Mouse (Mus musculus) embryonic facial prominence, embryonic 14.5 days (tissue): ENCODE data around the gene Fxyd4. TPM values are rescaled to one million over a fixed set of nuclear protein-coding genes. Genes with fewer than 3 reads are reported as not detected.

Experiments
- ATAC-seq: fragments of 200-750 bp; cut with Nextera tagmentation; 2 replicates; pipeline ENCODE4 v1.8.0; 2017; ENCODE audit warnings: low read depth, moderate number of reproducible peaks, moderate TSS enrichment
- DNase-seq: peaks from one replicate; pipeline ENCODE4 v3.0.0-alpha.2; 2015; ENCODE audit warnings: low spot score
- H3K27ac ChIP-seq: fragments of 300-500 bp; sonication (generic); replicated peaks from 2 replicates; pipeline ENCODE4 v1.5.1; 2014; ENCODE audit warnings: low read depth, mild to moderate bottlenecking, low read length, moderate library complexity
- H3K27me3 ChIP-seq: fragments of 300-500 bp; sonication (generic); replicated peaks from 2 replicates; pipeline ENCODE4 v1.6.1; 2014; ENCODE audit warnings: low read length; ENCODE audit not compliant: control insufficient read depth, insufficient read depth
- H3K36me3 ChIP-seq: fragments of 300-500 bp; sonication (generic); 2 replicates; pipeline ENCODE4 v1.6.1; 2014; ENCODE audit warnings: low read length, mixed read lengths; ENCODE audit not compliant: control insufficient read depth, insufficient read depth
- H3K4me1 ChIP-seq: fragments of 300-500 bp; sonication (generic); 2 replicates; pipeline ENCODE4 v1.6.1; 2014; ENCODE audit warnings: antibody characterized with exemption, low read length; ENCODE audit not compliant: control insufficient read depth, insufficient read depth
- H3K4me2 ChIP-seq: fragments of 300-500 bp; sonication (generic); 2 replicates; pipeline ENCODE4 v1.6.1; 2014; ENCODE audit warnings: low read depth, mild to moderate bottlenecking, low read length, moderate library complexity, mixed read lengths
- H3K4me3 ChIP-seq: fragments of 300-500 bp; sonication (generic); 2 replicates; pipeline ENCODE4 v1.5.1; 2014; ENCODE audit warnings: low read depth, mild to moderate bottlenecking, low read length
- H3K9ac ChIP-seq: fragments of 300-500 bp; sonication (generic); 2 replicates; pipeline ENCODE4 v1.6.1; 2014; ENCODE audit warnings: low read depth, mild to moderate bottlenecking, low read length, moderate library complexity, mixed read lengths
- H3K9me3 ChIP-seq: fragments of 300-500 bp; sonication (generic); 2 replicates; pipeline ENCODE4 v1.6.1; 2016; ENCODE audit warnings: low read length; ENCODE audit not compliant: control insufficient read depth
- WGBS: fragments of 180-500 bp; shearing (Covaris S2); extraction: QIAGEN DNeasy Blood & Tissue Kit; methylation state at CpG from one replicate; pipeline ENCODE4 v1.1.7; 2014; 5-methylcytosine and 5-hydroxymethylcytosine counted together
- polyA plus RNA-seq: library from polyadenylated mRNA; unstranded; fragments of >200 nt; fragmentation: Nextera tagmentation; extraction: Ambion mirVana; gene quantifications from 2 replicates; pipeline ENCODE4 v1.2.1, GENCODE M21; 2014

The Fxyd4 gene
- polyA plus RNA-seq, 1 experiment from 2014 or later: 1.2 TPM

DNA sequence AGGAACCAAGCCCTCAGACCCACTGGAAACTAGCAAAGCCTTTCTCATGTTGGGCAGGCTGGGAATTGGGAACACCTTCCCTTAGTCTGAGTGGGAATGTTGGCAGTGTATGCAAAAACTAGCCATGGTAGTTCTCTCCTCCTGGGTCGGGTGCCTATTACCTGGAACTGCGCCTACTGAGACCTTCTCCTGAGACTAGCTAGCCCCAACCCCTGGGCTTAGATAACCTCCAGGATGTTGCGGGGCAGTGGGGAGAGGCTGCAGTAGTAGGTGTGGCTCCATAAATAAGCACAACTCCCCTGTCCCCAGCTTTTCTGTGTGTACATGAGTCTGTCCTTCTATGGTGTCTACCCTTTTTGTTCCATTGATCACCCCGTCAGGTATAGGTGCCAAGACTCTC is 34.9 kb downstream of the Fxyd4 start:
- no peaks in the 10 kb centered on the region for H3K36me3 ChIP-seq
- H3K4me1 ChIP-seq: peaks cover 7% of the 10 kb centered on the region; the same call in 1 of the 2 replicates
- DNase-seq (no peak), ATAC-seq (no peak)
- no peak overlapping the region for H3K9ac ChIP-seq
- H3K27ac ChIP-seq: no peak overlapping the region
- 88% methylated on average over 4 of the region's 4 CpGs for whole genome bisulfite sequencing
- H3K4me3 ChIP-seq: no peak overlapping the region
- no peaks in the 10 kb centered on the region for H3K9me3 ChIP-seq
- no peaks in the 10 kb centered on the region for H3K27me3 ChIP-seq
- H3K4me2 ChIP-seq: no peak overlapping the region

DNA sequence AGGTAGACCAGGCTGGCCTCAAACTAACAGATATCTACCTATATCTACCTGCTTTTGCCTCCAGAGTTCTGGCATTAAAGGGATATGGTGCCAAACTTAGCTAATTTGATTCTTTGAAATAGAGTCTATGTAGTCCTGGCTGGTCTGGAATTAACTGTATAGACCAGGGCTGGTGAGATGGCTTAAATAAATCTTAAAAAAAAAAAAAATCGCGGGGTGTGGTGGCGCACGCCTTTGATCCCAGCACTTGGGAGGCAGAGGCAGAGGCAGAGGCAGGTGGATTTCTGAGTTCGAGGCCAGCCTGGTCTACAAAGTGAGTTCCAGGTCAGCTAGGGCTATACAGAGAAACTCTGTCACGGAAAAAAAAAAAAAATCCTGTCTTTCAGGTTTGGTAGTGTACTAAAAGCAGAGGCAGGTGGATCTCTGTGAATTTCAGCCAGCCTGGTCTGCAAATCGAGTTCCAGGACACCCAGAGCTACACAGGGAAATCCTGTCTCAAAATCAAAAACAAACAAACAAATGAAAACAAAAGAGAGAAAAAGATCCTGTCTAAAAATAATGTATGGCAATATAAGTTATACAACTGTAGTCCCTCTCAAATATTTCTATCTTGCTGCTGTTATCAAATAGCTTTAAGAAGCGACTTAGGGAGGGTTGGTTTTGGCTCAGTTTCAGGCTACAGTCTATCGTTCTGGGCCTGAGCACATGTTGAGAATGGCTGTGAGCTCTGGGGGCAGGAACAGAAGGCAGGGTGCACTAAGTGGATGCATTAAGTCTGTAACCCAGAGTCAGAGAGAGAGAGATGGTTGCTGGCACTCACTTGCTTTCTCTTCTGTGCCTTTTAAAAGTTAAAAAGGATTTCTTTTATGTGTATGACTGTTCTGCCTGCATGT is 35.7 kb downstream of the Fxyd4 start:
- peaks cover 7% of the 10 kb centered on the region; the same call in 1 of the 2 replicates for H3K4me1 ChIP-seq
- no peaks in the 10 kb centered on the region for H3K36me3 ChIP-seq
- no peak for ATAC-seq
- no peaks in the 10 kb centered on the region for H3K27me3 ChIP-seq
- no peak for DNase-seq
- no peak overlapping the region for H3K4me2 ChIP-seq
- H3K9ac ChIP-seq: no peak overlapping the region
- no peak overlapping the region for H3K4me3 ChIP-seq
- 68% methylated on average over 9 of the region's 9 CpGs for WGBS
- no peaks in the 10 kb centered on the region for H3K9me3 ChIP-seq
- H3K27ac ChIP-seq: no peak overlapping the region

DNA sequence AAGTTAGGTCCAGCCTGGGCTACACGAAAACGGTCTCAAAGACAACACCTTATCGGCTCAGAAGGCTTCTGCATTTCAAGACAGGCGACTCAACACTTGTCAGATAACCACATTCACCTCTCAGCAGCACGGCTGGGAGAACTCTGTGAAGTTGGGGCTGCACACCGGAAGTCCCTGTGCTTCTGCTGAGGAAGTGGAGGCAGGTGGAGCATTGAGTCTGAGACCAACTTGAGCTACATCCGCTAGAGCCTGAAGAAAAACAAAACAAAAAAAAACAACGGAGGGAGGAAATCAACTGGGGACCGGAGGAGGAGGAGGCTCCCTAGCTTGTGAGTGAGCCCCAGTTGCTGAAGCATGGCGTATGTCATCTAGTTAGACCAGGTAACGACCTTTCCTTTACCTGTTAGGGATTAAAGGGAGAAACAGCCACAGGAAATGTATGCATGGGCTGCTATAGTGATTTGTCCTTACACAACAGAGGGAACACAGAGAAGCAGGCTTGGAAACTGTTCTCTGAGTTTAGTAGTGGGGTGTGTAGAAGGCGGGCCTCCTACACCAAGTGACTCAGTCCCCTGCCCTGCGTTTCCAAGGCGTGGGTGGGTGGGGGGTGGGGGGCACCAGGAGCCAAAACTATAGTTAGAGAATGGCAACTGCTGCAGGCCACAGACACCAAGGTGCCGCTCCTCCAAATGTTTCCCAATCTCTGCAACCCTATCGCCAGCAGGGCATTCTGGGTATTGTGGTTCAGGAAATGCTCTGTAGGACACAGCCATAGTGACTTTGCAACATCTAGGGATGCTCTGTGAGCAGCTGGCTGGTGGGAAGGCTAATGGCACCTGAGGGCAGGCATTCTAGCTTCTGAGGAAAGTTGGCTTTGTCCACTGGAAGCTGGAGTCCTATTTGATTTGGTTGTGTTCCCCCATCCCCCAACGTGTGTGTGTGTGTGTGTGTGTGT is 37.1 kb downstream of the Fxyd4 start, which contains the start of gene Hnrnpf:
Gene Hnrnpf, plus strand, starts transcription at position 199 of the 955 bp plus-strand sequence.
- no peaks in the 10 kb centered on the region for H3K9me3 ChIP-seq
- H3K4me3 ChIP-seq: no peak within 1 kb of the TSS
- no peaks in the 10 kb centered on the region for H3K27me3 ChIP-seq
- H3K9ac ChIP-seq: no peak within 1 kb of the TSS
- H3K27ac ChIP-seq: no peak within 1 kb of the TSS
- H3K4me1 ChIP-seq: peaks cover 3% of the 10 kb centered on the region; the same call in 1 of the 2 replicates
- H3K4me2 ChIP-seq: no peak within 1 kb of the TSS
- no peak for ATAC-seq
- no peak for DNase-seq
- H3K36me3 ChIP-seq: no peaks in the 10 kb centered on the region
- whole genome bisulfite sequencing: 80% methylated on average over 17 of the region's 17 CpGs

DNA sequence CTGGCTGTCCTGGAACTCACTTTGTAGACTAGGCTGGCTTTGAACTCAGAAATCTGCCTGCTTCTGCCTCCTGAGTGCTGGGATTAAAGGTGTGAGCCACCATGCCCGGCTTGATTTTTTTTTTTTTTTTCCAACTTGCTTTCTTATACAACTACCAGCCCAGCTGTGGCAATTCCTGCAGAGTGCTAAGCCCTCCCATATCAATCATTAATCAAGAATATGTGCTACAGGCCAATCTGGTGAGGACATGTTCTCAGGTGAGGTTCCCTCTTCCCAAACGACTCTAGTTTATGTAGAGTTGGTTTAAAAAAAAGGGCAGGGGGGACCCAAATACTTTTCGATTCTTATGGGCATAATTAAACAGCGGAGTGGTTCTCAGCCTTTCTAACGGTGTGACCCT is 39.7 kb downstream of the Fxyd4 start:
- no peak overlapping the region for H3K4me2 ChIP-seq
- H3K27ac ChIP-seq: no peak overlapping the region
- H3K4me3 ChIP-seq: no peak overlapping the region
- H3K27me3 ChIP-seq: no peaks in the 10 kb centered on the region
- H3K36me3 ChIP-seq: no peaks in the 10 kb centered on the region
- DNase-seq: no peak
- H3K4me1 ChIP-seq: no peaks in the 10 kb centered on the region
- no peak for ATAC-seq
- no peak overlapping the region for H3K9ac ChIP-seq
- WGBS: 63% methylated on average over 5 of the region's 5 CpGs
- H3K9me3 ChIP-seq: no peaks in the 10 kb centered on the region

DNA sequence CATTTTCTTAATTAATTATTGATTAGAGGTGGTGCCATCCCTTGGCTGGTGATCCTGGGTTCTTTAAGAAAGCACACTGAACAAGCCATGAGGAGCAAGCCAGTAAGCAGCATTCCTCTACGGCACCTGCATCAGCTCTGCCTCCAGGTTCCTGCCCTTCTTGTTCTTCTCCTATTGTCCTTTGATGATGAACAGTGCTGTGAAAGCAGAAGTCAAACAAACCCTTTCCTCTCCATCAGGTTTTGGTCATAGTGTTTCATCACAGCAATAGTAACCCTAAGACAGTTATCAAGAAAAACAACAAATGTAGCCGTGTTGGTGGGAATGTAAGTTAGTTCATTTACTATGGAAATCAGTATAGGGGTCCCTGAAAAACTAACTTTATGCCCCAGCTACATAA is 44.1 kb downstream of the Fxyd4 start:
- no peaks in the 10 kb centered on the region for H3K27me3 ChIP-seq
- no peak overlapping the region for H3K27ac ChIP-seq
- H3K36me3 ChIP-seq: no peaks in the 10 kb centered on the region
- WGBS: 84% methylated on average over 2 of the region's 2 CpGs
- ATAC-seq (no peak), DNase-seq (no peak)
- no peaks in the 10 kb centered on the region for H3K9me3 ChIP-seq
- no peak overlapping the region for H3K4me3 ChIP-seq
- H3K4me2 ChIP-seq: no peak overlapping the region
- no peak overlapping the region for H3K9ac ChIP-seq
- no peaks in the 10 kb centered on the region for H3K4me1 ChIP-seq

DNA sequence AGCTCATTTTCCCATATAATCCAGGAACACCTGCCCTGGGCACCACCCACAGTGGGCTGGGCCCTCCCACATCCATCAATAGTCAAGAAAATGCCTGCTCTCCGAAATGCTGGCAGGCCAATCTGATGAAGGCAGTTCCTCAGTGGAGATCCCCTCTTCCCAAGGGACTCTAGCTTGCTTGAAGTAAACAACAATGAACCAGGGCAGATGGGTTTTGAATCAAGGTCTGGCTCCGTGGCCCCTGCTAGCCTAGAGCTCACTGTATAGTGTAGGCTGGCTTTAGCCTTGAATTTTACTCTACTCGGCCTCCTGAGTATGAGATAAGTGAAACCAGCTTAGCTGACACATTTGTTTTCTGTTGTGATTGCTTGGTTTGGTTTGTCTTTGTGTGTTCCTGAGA is 45.1 kb downstream of the Fxyd4 start:
- WGBS: 53% methylated on average over 3 of the region's 3 CpGs
- H3K4me2 ChIP-seq: no peak overlapping the region
- no peak overlapping the region for H3K4me3 ChIP-seq
- no peaks in the 10 kb centered on the region for H3K27me3 ChIP-seq
- no peak overlapping the region for H3K9ac ChIP-seq
- no peaks in the 10 kb centered on the region for H3K36me3 ChIP-seq
- ATAC-seq (peak; percentile 64; the same call in 1 of the 2 replicates), DNase-seq (no peak)
- H3K9me3 ChIP-seq: no peaks in the 10 kb centered on the region
- no peaks in the 10 kb centered on the region for H3K4me1 ChIP-seq
- no peak overlapping the region for H3K27ac ChIP-seq

DNA sequence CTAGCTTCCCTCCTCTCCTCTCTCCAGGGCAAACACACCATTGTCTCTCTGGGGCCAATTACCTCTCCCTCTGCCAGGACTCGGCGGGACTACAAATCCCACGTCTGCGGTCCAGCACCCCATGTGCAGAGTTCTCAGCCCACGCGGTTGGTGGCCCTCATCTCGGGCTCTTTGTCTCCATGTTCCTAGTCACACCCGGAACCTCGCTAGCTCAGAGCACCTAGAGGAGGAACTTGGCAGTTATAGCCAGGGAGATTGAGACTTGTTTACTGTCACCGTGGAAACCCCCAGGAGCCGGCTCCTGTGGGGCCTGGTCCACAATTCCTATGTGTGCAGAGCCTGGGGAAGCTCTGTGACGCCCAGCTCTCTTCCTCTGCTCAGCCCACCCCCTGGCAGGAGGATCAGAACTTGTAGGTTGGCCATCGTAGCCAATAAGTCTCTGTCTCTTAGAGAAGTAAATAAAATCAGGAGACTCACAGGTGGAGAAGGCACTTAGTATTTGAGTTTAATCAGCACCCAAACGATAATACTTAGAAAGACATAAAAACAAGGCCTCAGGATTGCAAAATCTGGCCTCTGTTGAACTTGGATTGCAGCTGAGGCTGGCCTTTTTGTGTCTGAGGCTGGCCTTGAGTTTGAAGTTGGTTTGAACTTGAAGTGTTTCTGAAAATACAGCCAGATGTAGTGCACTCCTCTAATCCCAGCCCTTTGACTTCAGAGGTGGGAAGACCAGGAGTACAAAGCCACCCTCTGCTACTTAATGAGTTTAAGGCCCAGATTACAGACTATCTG is 45.9 kb downstream of the Fxyd4 start:
- Histone ChIP-seq H3K4me3 (no peak overlapping the region), H3K27me3 (no peaks in the 10 kb centered on the region), H3K4me2 (no peak overlapping the region), H3K36me3 (no peaks in the 10 kb centered on the region), H3K9ac (no peak overlapping the region), H3K27ac (no peak overlapping the region), H3K4me1 (no peaks in the 10 kb centered on the region), H3K9me3 (no peaks in the 10 kb centered on the region)
- DNase-seq: no peak
- WGBS: 60% methylated on average over 14 of the region's 14 CpGs
- ATAC-seq: peak; percentile 73

DNA sequence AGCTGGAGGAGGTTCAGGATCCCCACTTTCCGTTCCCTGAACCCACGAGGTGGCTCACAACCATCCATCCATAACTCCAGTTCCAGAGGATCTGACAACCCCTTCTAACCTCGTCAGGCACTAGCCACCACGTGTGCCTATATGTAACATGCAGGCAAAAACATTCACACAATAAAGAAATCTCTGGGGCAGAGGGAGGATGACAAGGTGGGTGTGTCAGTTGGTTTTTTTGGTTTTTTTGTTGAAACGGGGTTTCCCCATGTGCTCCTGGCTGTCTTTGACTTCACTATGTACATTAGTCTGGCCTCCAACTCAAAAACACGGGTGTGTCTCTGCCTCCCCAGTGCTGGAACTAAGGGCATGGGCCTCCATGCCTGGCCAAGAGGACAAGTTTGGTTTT is 47.2 kb downstream of the Fxyd4 start:
- DNase-seq: no peak
- Histone ChIP-seq H3K4me1 (no peaks in the 10 kb centered on the region), H3K27me3 (no peaks in the 10 kb centered on the region), H3K4me2 (no peak overlapping the region), H3K4me3 (no peak overlapping the region), H3K36me3 (no peaks in the 10 kb centered on the region), H3K27ac (no peak overlapping the region), H3K9me3 (no peaks in the 10 kb centered on the region), H3K9ac (no peak overlapping the region)
- ATAC-seq: no peak
- WGBS: 85% methylated on average over 6 of the region's 6 CpGs
